Mouse (Mus musculus) ZHBTc4 (cell line): ENCODE results near the gene Ttll9.

ENCODE experiments used
- DNase-seq: peaks from one replicate; pipeline ENCODE4 v3.0.0-alpha.2; 2011; ENCODE audit warnings: low read depth, low spot score

Gene Ttll9

GRCm38 (mm10) chr2:152941776-152942175 lies 20.5 kb upstream of the Ttll9 start:
- no peak for DNase-seq

GRCm38 (mm10) chr2:152942898-152943515 lies 19.3 kb upstream of the Ttll9 start:
- DNase-seq: peak; percentile 58

- no peak for DNase-seq
Observed at GRCm38 (mm10) chr2:152943568-152943967, 18.7 kb upstream of the Ttll9 start.

- no peak for DNase-seq
Observed at GRCm38 (mm10) chr2:152944013-152944412, 18.3 kb upstream of the Ttll9 start.

GRCm38 (mm10) chr2:152947098-152947497 lies 15.2 kb upstream of the Ttll9 start:
- no peak for DNase-seq

- DNase-seq: no peak
Observed at GRCm38 (mm10) chr2:152948438-152949020, 13.8 kb upstream of the Ttll9 start.

GRCm38 (mm10) chr2:152950358-152951064 lies 11.8 kb upstream of the Ttll9 start:
- no peak for DNase-seq

GRCm38 (mm10) chr2:152951065-152951849 lies 11.0 kb upstream of the Ttll9 start, which contains the start of gene Dusp15:
Gene Dusp15 (minus strand): TSS chr2:152951698.
- DNase-seq: peak; percentile 37

GRCm38 (mm10) chr2:152951850-152952720 lies 10.2 kb upstream of the Ttll9 start:
- DNase-seq: no peak

- no peak for DNase-seq
Observed at GRCm38 (mm10) chr2:152958116-152958515, 4.2 kb upstream of the Ttll9 start.

GRCm38 (mm10) chr2:152965555-152965954 lies 3.3 kb downstream of the Ttll9 start:
- DNase-seq: no peak

GRCm38 (mm10) chr2:152976991-152977390 lies 14.7 kb downstream of the Ttll9 start:
- no peak for DNase-seq

- no peak for DNase-seq
Observed at GRCm38 (mm10) chr2:152985582-152985981, 23.3 kb downstream of the Ttll9 start.

GRCm38 (mm10) chr2:152991529-152991928 lies 29.2 kb downstream of the Ttll9 start:
- no peak for DNase-seq

- no peak for DNase-seq
Observed at GRCm38 (mm10) chr2:152997046-152997445, 34.8 kb downstream of the Ttll9 start.

- no peak for DNase-seq
Observed at GRCm38 (mm10) chr2:153002492-153003248, 40.4 kb downstream of the Ttll9 start.

- no peak for DNase-seq
Observed at GRCm38 (mm10) chr2:153003681-153004338, 41.5 kb downstream of the Ttll9 start.

- no peak for DNase-seq
Observed at GRCm38 (mm10) chr2:153005981-153006380, 43.7 kb downstream of the Ttll9 start.

GRCm38 (mm10) chr2:153009192-153009973 lies 47.1 kb downstream of the Ttll9 start:
- DNase-seq: peak; percentile 49
